Mouse (Mus musculus) left cerebral cortex, adult 2 months (tissue): ENCODE data around the gene Leo1. TPM values are rescaled to one million over a fixed set of nuclear protein-coding genes. Genes with fewer than 3 reads are reported as not detected.

ENCODE experiments used
- DNase-seq, 2 experiments: peaks; one replicate each; pipeline ENCODE4 v3.0.0; 2021 to 2022; ENCODE audit warnings: low spot score in 2 of 2, mixed read lengths in 1 of 2; ENCODE audit errors: extremely low spot score in 1 of 2
- H3K27ac ChIP-seq: fragments of 200-600 bp; 2 replicates; pipeline ENCODE4 v1.8.1; 2022
- H3K4me3 ChIP-seq: fragments of 200-600 bp; 2 replicates; pipeline ENCODE4 v1.8.1; 2022
- CTCF ChIP-seq: fragments of 200-600 bp; IDR thresholded peaks from 2 replicates; pipeline ENCODE4 v1.8.1; 2022; ENCODE audit warnings: antibody characterized with exemption, mild to moderate bottlenecking, moderate library complexity
- intact Hi-C: fragments of 180-260 bp; cut with DNase I; formaldehyde crosslinking; loops from one replicate; pipeline ENCODE4 v1.15.1; 2025
- long read RNA-seq, 2 experiments: library from polyadenylated mRNA; stranded (forward); transcript quantifications; one replicate each; pipeline ENCODE4 v2.0.0; 2021; ENCODE audit warnings: borderline mapping rate in 2 of 2
- total RNA-seq, 2 experiments: library from RNA; stranded (reverse); gene quantifications; 2 replicates each; pipeline ENCODE4 v1.2.3; 2021

Gene Leo1
- total RNA-seq, result 10 to 100 TPM; 29.8 to 29.9 TPM
- long read RNA-seq, experiment 1, transcript Leo1-201 (12 exons, 2,180 nt), result major isoform, 29 of 29 reads
- long read RNA-seq, experiment 1, partial matches to known transcripts, result 0 of 29 reads
- long read RNA-seq, experiment 1, other reads (novel, unspliced or antisense), result 0 of 29 reads
- long read RNA-seq, experiment 2, transcript Leo1-201 (12 exons, 2,180 nt), result major isoform, 33 of 38 reads
- long read RNA-seq, experiment 2, partial matches to known transcripts, result 2 of 38 reads
- long read RNA-seq, experiment 2, other reads (novel, unspliced or antisense), result 3 of 38 reads

GRCm38 (mm10) chr9:75440796-75441666, at the start of gene Leo1:
Gene Leo1 (plus strand): TSS chr9:75441524.
- intact Hi-C loops, result loop anchor here (1.0 to 10.0 kb wide), 3 partner anchors 32 to 406 kb away; partner anchors contain the start of gene Arpp19
- H3K4me3 ChIP-seq, result peak within 1 kb of the TSS; percentile 80
- peak; percentile 86 to 89 for DNase-seq
- H3K27ac ChIP-seq, result peak within 1 kb of the TSS; percentile 92
- TF ChIP-seq CTCF, result no peak

GRCm38 (mm10) chr9:75393251-75393650, 48.1 kb upstream of the Leo1 start:
- no peak for TF ChIP-seq CTCF
- no peak overlapping the region for H3K4me3 ChIP-seq
- H3K27ac ChIP-seq, result no peak overlapping the region
- intact Hi-C loops, result no loop called here
- no peak for DNase-seq

- no peak for DNase-seq
- no peak for TF ChIP-seq CTCF
- no peak overlapping the region for H3K4me3 ChIP-seq
- no peak overlapping the region for H3K27ac ChIP-seq
- intact Hi-C loops, result no loop called here
Measured at GRCm38 (mm10) chr9:75395971-75396370, 45.4 kb upstream of the Leo1 start.

- intact Hi-C loops, result no loop called here
- Histone ChIP-seq H3K27ac (no peak overlapping the region), H3K4me3 (no peak overlapping the region)
- no peak; the same call in 1 of the 2 replicates for TF ChIP-seq CTCF
- no peak for DNase-seq
Measured at GRCm38 (mm10) chr9:75399069-75399468, 42.3 kb upstream of the Leo1 start.

- no peak overlapping the region for H3K27ac ChIP-seq
- DNase-seq, result no peak
- no peak for TF ChIP-seq CTCF
- intact Hi-C loops, result loop anchor here (5.0 kb wide), 1 partner anchor 38 kb away; no protein-coding TSS in a partner anchor
- no peak overlapping the region for H3K4me3 ChIP-seq
Measured at GRCm38 (mm10) chr9:75400639-75401038, 40.7 kb upstream of the Leo1 start.

GRCm38 (mm10) chr9:75401593-75402504, 39.5 kb upstream of the Leo1 start:
- Histone ChIP-seq H3K27ac (no peak overlapping the region), H3K4me3 (no peak overlapping the region)
- TF ChIP-seq CTCF, result no peak
- DNase-seq, result no peak
- intact Hi-C loops, result loop anchor here (5.0 kb wide), 1 partner anchor 40 kb away; no protein-coding TSS in a partner anchor

GRCm38 (mm10) chr9:75403520-75403919, 37.8 kb upstream of the Leo1 start:
- no peak overlapping the region for H3K27ac ChIP-seq
- intact Hi-C loops, result loop anchor here (5.0 kb wide), 1 partner anchor 41 kb away; no protein-coding TSS in a partner anchor
- no peak for DNase-seq
- TF ChIP-seq CTCF, result no peak
- H3K4me3 ChIP-seq, result no peak overlapping the region

GRCm38 (mm10) chr9:75406121-75406520, 35.2 kb upstream of the Leo1 start:
- H3K27ac ChIP-seq, result no peak overlapping the region
- intact Hi-C loops, result no loop called here
- TF ChIP-seq CTCF, result no peak

GRCm38 (mm10) chr9:75407803-75408202, 33.5 kb upstream of the Leo1 start:
- peak; percentile 37 to 62 for DNase-seq
- intact Hi-C loops, result no loop called here
- H3K27ac ChIP-seq, result peak overlapping the region; percentile 83
- TF ChIP-seq CTCF, result no peak
- H3K4me3 ChIP-seq, result peak overlapping the region; percentile 78

More at GRCm38 (mm10) chr9:75406121-75406520, 35.2 kb upstream of the Leo1 start:
- H3K4me3 ChIP-seq, result no peak overlapping the region
- no peak for DNase-seq

- no peak for TF ChIP-seq CTCF
- intact Hi-C loops, result no loop called here
- H3K4me3 ChIP-seq, result peak overlapping the region; percentile 78
- H3K27ac ChIP-seq, result peak overlapping the region; percentile 83
- DNase-seq, result no peak
Measured at GRCm38 (mm10) chr9:75408204-75408826, 33.0 kb upstream of the Leo1 start.
